Mouse (Mus musculus): ENCODE data around the gene Srcin1. TPM values are rescaled to one million over a fixed set of nuclear protein-coding genes. Genes with fewer than 3 reads are reported as not detected.

The Srcin1 gene
- polyA plus RNA-seq, 1 experiment = 70.2 TPM

GRCm38 (mm10) chr11:97497543-97497942, 78.4 kb downstream of the Srcin1 start:
- TF ChIP-seq CTCF (IDR thresholded peaks at IDR 0.05; ENCODE audit: borderline replicate concordance, extremely low read depth, insufficient read depth, insufficient read length) = no peak
- DNase-seq (ENCODE audit: low read depth) = no peak

- no peak for TF ChIP-seq CTCF (IDR thresholded peaks at IDR 0.05; ENCODE audit: borderline replicate concordance, extremely low read depth, insufficient read depth, insufficient read length)
- no peak for TF ChIP-seq POLR2A (IDR thresholded peaks at IDR 0.05; ENCODE audit: borderline replicate concordance, extremely low read depth, insufficient read depth, insufficient read length, poor library complexity, severe bottlenecking)
- DNase-seq (ENCODE audit: low read depth) = no peak
Measured at GRCm38 (mm10) chr11:97492836-97493235, 83.2 kb downstream of the Srcin1 start.

GRCm38 (mm10) chr11:97491640-97492039, 84.3 kb downstream of the Srcin1 start:
- DNase-seq (ENCODE audit: low read depth) = no peak
- TF ChIP-seq POLR2A (IDR thresholded peaks at IDR 0.05; ENCODE audit: borderline replicate concordance, extremely low read depth, insufficient read depth, insufficient read length, poor library complexity, severe bottlenecking) (no peak), CTCF (IDR thresholded peaks at IDR 0.05; ENCODE audit: borderline replicate concordance, extremely low read depth, insufficient read depth, insufficient read length) (no peak)

GRCm38 (mm10) chr11:97489589-97490324, 86.2 kb downstream of the Srcin1 start:
- TF ChIP-seq POLR2A (IDR thresholded peaks at IDR 0.05; ENCODE audit: borderline replicate concordance, extremely low read depth, insufficient read depth, insufficient read length, poor library complexity, severe bottlenecking) (no peak), CTCF (IDR thresholded peaks at IDR 0.05; ENCODE audit: borderline replicate concordance, extremely low read depth, insufficient read depth, insufficient read length) (peak; percentile 94)
- DNase-seq (ENCODE audit: low read depth) = peak; percentile 80

- TF ChIP-seq POLR2A (IDR thresholded peaks at IDR 0.05; ENCODE audit: borderline replicate concordance, extremely low read depth, insufficient read depth, insufficient read length, poor library complexity, severe bottlenecking) (no peak), CTCF (IDR thresholded peaks at IDR 0.05; ENCODE audit: borderline replicate concordance, extremely low read depth, insufficient read depth, insufficient read length) (no peak)
- no peak for DNase-seq (ENCODE audit: low read depth)
Measured at GRCm38 (mm10) chr11:97487656-97488055, 88.3 kb downstream of the Srcin1 start.

- no peak for DNase-seq (ENCODE audit: low read depth)
- TF ChIP-seq CTCF (IDR thresholded peaks at IDR 0.05; ENCODE audit: borderline replicate concordance, extremely low read depth, insufficient read depth, insufficient read length) (no peak), POLR2A (IDR thresholded peaks at IDR 0.05; ENCODE audit: borderline replicate concordance, extremely low read depth, insufficient read depth, insufficient read length, poor library complexity, severe bottlenecking) (no peak)
Measured at GRCm38 (mm10) chr11:97485661-97486060, 90.3 kb downstream of the Srcin1 start.

GRCm38 (mm10) chr11:97479824-97480223, 96.2 kb downstream of the Srcin1 start:
- peak; percentile 50 for DNase-seq (ENCODE audit: low read depth)
- TF ChIP-seq CTCF (IDR thresholded peaks at IDR 0.05; ENCODE audit: borderline replicate concordance, extremely low read depth, insufficient read depth, insufficient read length) (no peak), POLR2A (IDR thresholded peaks at IDR 0.05; ENCODE audit: borderline replicate concordance, extremely low read depth, insufficient read depth, insufficient read length, poor library complexity, severe bottlenecking) (no peak)

- TF ChIP-seq POLR2A (IDR thresholded peaks at IDR 0.05; ENCODE audit: borderline replicate concordance, extremely low read depth, insufficient read depth, insufficient read length, poor library complexity, severe bottlenecking) = no peak
- TF ChIP-seq CTCF (IDR thresholded peaks at IDR 0.05; ENCODE audit: borderline replicate concordance, extremely low read depth, insufficient read depth, insufficient read length) = no peak
- no peak for DNase-seq (ENCODE audit: low read depth)
Measured at GRCm38 (mm10) chr11:97479085-97479484, 96.9 kb downstream of the Srcin1 start.

GRCm38 (mm10) chr11:97478345-97478744, 97.6 kb downstream of the Srcin1 start:
- no peak for DNase-seq (ENCODE audit: low read depth)
- no peak for TF ChIP-seq CTCF (IDR thresholded peaks at IDR 0.05; ENCODE audit: borderline replicate concordance, extremely low read depth, insufficient read depth, insufficient read length)
- no peak for TF ChIP-seq POLR2A (IDR thresholded peaks at IDR 0.05; ENCODE audit: borderline replicate concordance, extremely low read depth, insufficient read depth, insufficient read length, poor library complexity, severe bottlenecking)

GRCm38 (mm10) chr11:97477431-97477830, 98.6 kb downstream of the Srcin1 start:
- TF ChIP-seq POLR2A (IDR thresholded peaks at IDR 0.05; ENCODE audit: borderline replicate concordance, extremely low read depth, insufficient read depth, insufficient read length, poor library complexity, severe bottlenecking) (no peak), CTCF (IDR thresholded peaks at IDR 0.05; ENCODE audit: borderline replicate concordance, extremely low read depth, insufficient read depth, insufficient read length) (no peak)
- no peak for DNase-seq (ENCODE audit: low read depth)

GRCm38 (mm10) chr11:97476334-97477095, 99.5 kb downstream of the Srcin1 start:
- peak; percentile 94 for DNase-seq (ENCODE audit: low read depth)
- TF ChIP-seq POLR2A (IDR thresholded peaks at IDR 0.05; ENCODE audit: borderline replicate concordance, extremely low read depth, insufficient read depth, insufficient read length, poor library complexity, severe bottlenecking) (no peak), CTCF (IDR thresholded peaks at IDR 0.05; ENCODE audit: borderline replicate concordance, extremely low read depth, insufficient read depth, insufficient read length) (peak; percentile 83)

GRCm38 (mm10) chr11:97471276-97471675, 104.7 kb downstream of the Srcin1 start:
- TF ChIP-seq POLR2A (IDR thresholded peaks at IDR 0.05; ENCODE audit: borderline replicate concordance, extremely low read depth, insufficient read depth, insufficient read length, poor library complexity, severe bottlenecking) (no peak), CTCF (IDR thresholded peaks at IDR 0.05; ENCODE audit: borderline replicate concordance, extremely low read depth, insufficient read depth, insufficient read length) (no peak)
- DNase-seq (ENCODE audit: low read depth) = no peak
